Mouse (Mus musculus): ENCODE measurements at regions not wholly inside any gene's neighbourhood (a gene's known extent, or its start where the extent isn't known, plus 50 kb on each side); places are given as distances from the start of the nearest gene placed in this dataset.
"Not testable (repeated sequence)": the region's sequence is repeated elsewhere in the genome, so short reads cannot be mapped to it uniquely, and the experiment has no call there.

DNA sequence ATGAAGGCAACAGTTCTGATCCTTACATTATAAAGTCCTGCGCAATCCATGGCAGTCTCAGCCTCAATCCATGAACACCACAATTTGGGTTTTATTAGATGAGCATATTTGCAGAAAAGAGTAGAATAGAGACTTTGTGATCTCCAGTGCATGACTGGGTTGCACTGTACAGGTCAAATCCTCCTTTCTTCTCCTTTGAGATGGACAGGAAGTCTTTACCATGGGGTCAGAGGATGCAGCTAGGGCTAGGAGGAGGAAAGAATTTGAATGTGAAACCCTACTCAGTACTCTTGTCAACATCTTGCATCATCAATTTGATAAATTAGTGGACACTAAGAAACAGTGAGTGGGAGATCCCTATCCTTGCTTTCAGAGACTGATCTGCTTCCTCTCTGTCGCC lies 965.3 kb upstream of the Robo1 start:
- DNase-seq: no peak

DNA sequence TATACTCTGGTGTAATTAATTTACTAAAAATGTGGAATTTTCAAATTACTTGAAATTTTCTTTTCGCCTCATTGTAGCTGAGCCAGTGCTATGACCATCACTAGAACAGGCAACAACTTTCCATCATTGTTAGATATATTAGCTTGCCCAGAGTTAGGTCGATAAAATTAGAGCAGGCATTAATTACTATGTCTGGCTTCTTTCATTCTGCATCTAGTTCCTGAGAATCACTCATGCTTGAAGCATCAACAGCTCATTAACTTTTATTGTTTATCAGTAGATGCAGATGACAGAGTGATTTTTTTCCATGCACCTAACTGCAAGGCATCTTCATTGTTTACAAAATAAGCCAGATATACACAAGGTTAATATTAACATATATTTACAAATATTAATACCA lies 963.5 kb upstream of the Robo1 start:
- DNase-seq: no peak

GRCm38 (mm10) chr16:71391872-71392271 lies 916.2 kb upstream of the Robo1 start:
- DNase-seq: peak; percentile 1

DNA sequence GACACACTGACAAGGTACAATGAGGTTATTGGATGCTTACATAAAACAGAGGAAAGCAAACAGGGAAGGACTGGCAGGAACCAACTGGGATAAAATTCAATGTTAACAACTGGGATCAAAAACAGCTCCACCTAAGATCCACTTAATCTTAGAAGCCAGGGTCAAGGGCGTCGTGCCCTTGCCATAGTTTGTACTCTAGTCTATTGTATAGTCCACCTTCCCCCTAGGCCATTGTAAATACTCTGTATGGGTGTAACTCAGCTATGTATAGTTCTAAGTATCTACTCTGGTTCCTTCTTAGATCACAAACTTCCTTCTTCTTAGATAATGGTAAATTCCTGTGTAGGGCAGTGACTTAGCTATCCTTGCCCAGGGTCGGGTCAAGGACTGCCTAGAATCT lies 873.3 kb upstream of the Robo1 start:
- DNase-seq: not testable (repeated sequence)

All from cerebellum, adult 9-11 months (tissue).